Mouse (Mus musculus): ENCODE measurements around the gene Il12rb2.

The Il12rb2 gene

DNA sequence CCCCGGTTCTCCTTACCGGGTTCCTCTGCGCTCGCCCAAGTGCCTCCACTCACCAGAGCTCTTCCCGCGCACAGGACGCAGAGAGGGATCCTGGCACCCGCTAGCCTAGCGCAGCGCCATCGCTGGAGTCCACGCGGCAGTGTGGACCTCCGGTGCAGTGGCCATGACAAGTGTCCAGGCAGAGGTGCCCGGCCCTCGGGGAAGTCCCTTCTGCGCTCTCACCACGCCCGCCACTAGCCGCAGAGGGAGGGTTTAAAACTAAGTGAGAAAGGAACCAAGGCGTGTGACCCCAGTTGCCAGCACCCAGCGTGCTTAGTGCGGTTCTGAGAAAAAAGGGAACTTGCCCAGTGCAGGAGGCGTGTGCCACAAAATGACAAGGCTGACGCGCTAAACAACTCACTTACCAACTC is at the start of gene Il12rb2:
Gene Il12rb2, minus strand, starts transcription at position 207 of the 410 bp plus-strand sequence.
- DNase-seq (ENCODE audit: low spot score), result no peak

DNA sequence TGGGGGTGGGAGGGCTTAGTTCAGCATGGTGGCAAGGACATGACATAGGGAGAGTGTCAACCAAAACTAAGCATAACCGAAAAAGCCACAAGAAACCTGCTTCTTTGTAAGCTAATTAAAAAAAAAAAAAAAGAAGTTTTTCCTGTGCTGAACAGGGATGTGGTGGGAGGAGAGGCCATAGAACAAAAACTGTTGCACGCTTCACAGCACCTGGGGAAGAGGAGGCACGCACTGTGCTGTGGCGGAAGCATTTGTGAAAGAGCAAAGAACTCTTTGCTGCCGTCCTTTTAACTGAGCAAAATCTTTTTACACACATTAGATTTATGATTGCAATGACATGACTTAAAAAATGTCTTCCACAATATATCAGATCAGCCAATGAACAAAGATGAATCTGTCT is 45.8 kb upstream of the Il12rb2 start:
- DNase-seq (ENCODE audit: low spot score), result no peak

GRCm38 (mm10) chr6:67416557-67416956 is 40.6 kb upstream of the Il12rb2 start:
- no peak for DNase-seq (ENCODE audit: low spot score)

DNA sequence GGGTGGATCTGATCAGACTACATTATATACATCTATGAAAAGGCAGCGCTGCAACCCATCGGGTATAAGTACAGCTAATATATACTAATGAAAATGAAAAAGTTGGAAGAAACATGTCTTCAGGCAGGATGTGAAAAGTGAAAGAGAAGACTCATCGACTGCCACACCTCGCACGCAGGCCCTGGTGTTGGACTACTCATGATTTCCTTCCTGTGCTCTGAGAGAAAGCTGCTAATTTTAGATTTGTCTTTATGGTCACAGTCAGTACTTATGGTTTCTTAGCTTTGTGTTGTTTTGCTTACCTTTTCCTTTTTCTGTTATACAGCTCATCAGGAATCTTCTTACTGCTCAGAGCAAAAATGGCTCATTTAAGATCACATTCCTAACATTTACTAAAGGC is 39.3 kb upstream of the Il12rb2 start:
- no peak for DNase-seq (ENCODE audit: low spot score)

- no peak for DNase-seq (ENCODE audit: low spot score)
Observed at GRCm38 (mm10) chr6:67413378-67413777, 37.4 kb upstream of the Il12rb2 start.

GRCm38 (mm10) chr6:67405281-67405682 is 29.3 kb upstream of the Il12rb2 start:
- DNase-seq (ENCODE audit: low spot score), result no peak

DNA sequence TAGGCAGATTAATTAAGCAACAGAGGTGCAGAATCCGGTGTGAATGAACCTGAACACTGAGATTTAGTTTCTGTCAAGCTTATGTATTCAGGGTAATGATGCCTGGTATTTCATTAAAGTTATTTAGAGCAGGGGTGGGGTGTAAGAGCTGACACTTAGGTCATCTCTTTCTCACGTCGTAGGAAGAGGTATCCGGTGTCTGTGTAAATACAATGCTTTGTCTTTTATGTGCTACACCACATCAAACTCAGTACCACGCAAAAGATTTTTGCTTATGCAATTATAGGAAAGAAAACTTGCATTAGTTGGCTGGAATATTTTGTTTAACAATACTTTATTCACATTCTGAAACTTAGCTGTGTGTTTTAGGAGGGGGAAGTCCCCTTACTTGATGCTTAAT is 23.6 kb upstream of the Il12rb2 start:
- no peak for DNase-seq (ENCODE audit: low spot score)

GRCm38 (mm10) chr6:67365785-67366184 is 10.2 kb downstream of the Il12rb2 start:
- no peak for DNase-seq (ENCODE audit: low spot score)

GRCm38 (mm10) chr6:67348065-67348464 is 27.9 kb downstream of the Il12rb2 start:
- no peak for DNase-seq (ENCODE audit: low spot score)

DNA sequence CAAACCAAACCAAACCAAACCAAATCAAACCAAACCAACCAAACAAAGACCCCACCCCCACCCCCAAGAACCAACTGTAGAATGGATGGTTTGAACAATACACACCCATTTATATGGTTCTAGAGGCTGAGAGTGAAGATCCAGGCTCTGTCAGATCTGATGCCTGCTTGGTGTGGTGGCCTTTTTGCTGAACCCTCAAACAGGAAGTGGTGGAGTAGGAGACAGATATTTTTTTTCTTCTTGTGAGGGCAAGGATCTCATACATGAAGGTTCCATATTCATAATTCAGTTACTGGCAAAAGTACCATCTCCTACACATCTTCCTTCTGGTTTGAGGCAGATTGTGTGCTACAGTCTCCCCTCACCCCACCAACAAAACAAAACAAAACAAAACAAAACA is 36.5 kb downstream of the Il12rb2 start:
- no peak for DNase-seq (ENCODE audit: low spot score)

DNA sequence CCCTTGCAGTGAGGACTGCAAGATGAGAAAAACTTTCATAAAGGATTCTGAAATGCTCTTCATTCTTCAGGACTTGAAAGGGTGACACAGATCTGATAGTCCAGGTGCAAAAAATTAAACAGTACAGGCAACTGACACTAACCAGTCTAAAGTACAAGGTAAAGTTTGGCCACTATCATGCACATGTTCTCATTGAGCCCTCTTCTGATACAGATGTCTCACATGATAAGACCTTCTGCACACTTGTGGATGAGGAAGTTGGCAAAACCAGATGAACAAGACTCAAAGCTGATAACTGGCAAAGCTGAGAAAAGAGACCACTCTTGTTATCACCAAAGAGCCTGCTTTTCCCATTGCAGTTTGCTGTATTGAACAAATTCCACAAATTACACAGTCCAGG is 38.0 kb downstream of the Il12rb2 start:
- DNase-seq (ENCODE audit: low spot score), result no peak

GRCm38 (mm10) chr6:67323788-67324187 is 52.2 kb downstream of the Il12rb2 start:
- no peak for DNase-seq (ENCODE audit: low spot score)

DNA sequence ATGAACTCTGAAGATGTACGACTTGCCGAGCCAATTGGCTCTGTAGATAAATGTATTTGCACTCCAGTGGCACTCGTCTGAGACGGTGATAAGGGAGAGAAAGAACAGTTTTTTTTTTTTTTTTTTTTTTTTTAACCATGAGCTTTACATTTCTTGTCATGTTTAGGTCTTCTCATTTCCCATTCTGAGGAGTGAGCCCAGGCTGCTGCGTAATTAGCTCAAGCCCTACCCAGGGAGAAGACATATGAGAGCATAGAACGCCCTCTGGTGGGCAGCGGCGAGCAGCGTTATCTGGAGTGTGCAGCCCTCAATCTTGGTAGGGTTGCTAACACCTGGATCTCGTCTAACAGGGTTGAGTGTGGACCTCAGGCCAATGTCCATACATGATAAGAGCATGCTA is 57.5 kb downstream of the Il12rb2 start:
- peak; percentile 82 for DNase-seq (ENCODE audit: low spot score)

GRCm38 (mm10) chr6:67317827-67318338 is 58.1 kb downstream of the Il12rb2 start:
- DNase-seq (ENCODE audit: low spot score), result no peak

- no peak for DNase-seq (ENCODE audit: low spot score)
Observed at GRCm38 (mm10) chr6:67317068-67317467, 58.9 kb downstream of the Il12rb2 start.

DNA sequence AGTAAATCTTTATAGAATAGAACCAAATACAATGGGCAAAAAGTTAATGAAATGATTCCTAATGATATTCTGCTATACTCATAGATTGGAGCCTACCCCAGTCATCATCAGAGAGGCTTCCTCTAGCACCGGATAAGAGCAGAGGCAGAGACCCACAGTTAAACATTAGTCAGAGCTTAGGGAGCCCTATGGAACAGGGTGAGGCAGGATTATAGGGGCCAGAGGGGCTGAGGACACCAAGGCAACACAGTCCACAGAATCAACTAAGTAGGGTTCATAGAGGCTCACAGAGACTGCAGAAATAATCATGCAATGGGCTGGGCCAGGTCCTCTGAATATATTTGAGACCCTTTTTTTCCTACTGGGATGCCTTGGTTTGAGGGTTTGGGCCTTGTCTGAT is 61.3 kb downstream of the Il12rb2 start:
- no peak for DNase-seq (ENCODE audit: low spot score)

DNA sequence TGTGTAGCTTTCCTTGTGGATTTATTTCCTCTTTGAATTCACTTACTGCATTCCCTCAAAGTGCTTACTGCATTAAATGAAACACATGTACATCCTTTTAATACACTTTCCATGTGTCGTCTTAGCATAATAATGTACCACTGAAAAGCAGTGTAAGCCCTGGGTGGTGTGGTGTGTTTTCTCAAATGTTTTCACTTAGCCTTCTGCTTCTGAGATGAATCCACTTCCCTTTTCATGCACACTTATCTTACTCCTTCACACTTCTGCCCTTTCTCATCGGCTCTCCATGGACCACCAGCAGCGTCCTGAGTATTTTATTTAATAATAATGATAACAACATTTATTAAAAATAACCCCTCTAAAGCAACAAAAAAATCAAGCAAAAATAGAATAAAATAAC is 66.2 kb downstream of the Il12rb2 start:
- no peak for DNase-seq (ENCODE audit: low spot score)

DNA sequence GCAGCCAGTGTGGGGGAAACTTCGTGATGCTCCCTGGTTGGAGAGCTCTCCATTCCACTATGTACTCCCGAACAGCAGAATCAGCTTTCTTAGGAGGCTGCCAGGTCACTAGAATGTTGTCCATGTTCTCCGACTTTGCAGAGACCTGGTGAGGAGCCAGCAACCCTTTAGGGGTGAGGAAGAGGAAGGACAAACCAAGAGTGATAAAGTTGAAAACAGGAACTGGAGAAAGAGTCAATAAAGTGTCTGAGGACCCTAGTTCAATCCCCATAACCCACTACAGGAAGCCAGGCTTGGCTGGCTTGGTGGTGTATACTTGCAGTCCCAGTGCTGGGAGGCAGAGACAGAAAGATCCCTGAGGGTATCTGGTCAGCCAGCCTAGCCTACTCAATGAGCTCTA is 67.0 kb downstream of the Il12rb2 start:
- DNase-seq (ENCODE audit: low spot score), result no peak

DNA sequence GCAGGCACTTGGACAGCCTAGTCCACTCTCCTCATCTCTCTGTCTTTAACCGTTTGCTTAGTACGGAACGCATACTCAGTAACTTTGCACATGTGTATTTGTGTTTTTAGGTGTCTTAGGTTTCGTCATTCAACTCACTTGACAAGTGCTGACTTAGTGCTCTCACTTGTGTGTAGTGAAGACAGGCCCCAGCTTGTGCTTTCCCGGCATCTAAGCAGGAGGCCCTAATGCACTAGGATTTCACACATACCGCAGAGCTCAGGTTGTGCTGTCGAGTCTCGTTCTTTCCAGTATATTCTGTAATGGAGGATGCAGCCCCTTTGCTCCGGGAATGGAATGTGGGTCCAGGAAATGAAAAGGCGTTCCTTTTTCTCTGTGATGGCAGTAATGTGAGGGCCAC is 72.8 kb downstream of the Il12rb2 start:
- DNase-seq (ENCODE audit: low spot score), result no peak

- no peak for DNase-seq (ENCODE audit: low spot score)
Observed at GRCm38 (mm10) chr6:67302471-67302870, 73.5 kb downstream of the Il12rb2 start.

DNA sequence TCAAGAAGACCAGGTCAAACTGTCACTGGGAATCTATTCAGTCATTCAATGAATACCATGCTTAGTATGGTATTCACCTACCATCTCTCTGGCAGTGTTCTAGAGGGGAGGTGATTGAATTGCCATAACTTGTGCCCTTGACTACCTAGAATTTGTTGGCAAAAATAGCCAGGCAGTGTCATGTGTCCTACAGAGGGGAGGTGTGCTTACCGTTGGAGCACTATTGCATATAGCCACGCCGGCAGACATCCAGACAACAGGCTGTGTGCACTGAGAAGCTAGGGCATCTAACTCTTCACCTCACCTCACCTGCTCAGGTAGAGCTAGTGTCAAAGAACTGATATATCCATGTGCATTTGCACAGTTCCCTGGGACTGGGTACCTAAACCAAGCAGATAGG is 74.8 kb downstream of the Il12rb2 start:
- no peak for DNase-seq (ENCODE audit: low spot score)

DNA sequence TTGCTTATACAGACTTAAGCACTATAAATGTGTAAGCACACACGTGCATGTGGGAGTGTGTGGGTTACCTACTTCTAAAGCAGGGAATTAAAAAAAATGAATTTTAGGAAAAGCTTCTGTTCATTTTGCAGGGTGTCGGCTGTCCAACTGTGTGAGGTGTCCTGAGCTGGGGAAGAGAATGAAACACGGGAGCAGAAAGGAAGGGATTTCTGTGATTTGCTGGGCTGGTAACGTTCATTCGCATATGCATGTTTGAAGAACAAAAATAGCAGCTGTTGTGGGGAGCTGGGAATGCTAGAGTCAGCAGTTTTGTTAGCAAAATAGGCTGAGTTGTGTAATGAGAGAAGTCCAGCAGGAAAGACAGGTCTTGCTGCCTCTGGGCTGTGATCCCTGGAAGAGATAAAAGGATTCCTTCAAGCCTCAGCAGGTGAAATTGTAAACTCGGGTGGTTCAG is 75.3 kb downstream of the Il12rb2 start:
- no peak for DNase-seq (ENCODE audit: low spot score)

- no peak for DNase-seq (ENCODE audit: low spot score)
Observed at GRCm38 (mm10) chr6:67300300-67300699, 75.7 kb downstream of the Il12rb2 start.

- DNase-seq (ENCODE audit: low spot score), result no peak
Observed at GRCm38 (mm10) chr6:67298742-67299141, 77.2 kb downstream of the Il12rb2 start.

GRCm38 (mm10) chr6:67296126-67296525 is 79.9 kb downstream of the Il12rb2 start:
- no peak for DNase-seq (ENCODE audit: low spot score)

All from testis, postnatal 10 days (tissue).